Mouse (Mus musculus) myocyte (in vitro differentiated cells): ENCODE results near the gene Dlgap4. TPM values are rescaled to one million over a fixed set of nuclear protein-coding genes. Genes with fewer than 3 reads are reported as not detected.

Experiments used
- H3K27me3 ChIP-seq: one replicate; pipeline ENCODE4 v1.6.1; 2011; ENCODE audit not compliant: control insufficient read depth, insufficient read depth, insufficient read length
- H3K36me3 ChIP-seq: one replicate; pipeline ENCODE4 v1.6.1; 2011; ENCODE audit not compliant: control insufficient read depth, insufficient read depth
- H3K4me2 ChIP-seq: one replicate; pipeline ENCODE4 v1.6.1; 2011; ENCODE audit warnings: low read depth, control low read depth
- H3K4me3 ChIP-seq: one replicate; pipeline ENCODE4 v1.5.1; 2011; ENCODE audit warnings: mild to moderate bottlenecking, control low read depth, moderate library complexity
- H3K79me2 ChIP-seq: one replicate; pipeline ENCODE4 v1.6.1; 2011; ENCODE audit not compliant: control insufficient read depth, insufficient read depth
- H3ac ChIP-seq: one replicate; pipeline ENCODE4 v1.6.1; 2011; ENCODE audit not compliant: control insufficient read depth, insufficient read length
- CEBPB ChIP-seq: IDR thresholded peaks from 2 replicates; pipeline ENCODE4 v1.6.1; 2011; ENCODE audit warnings: mild to moderate bottlenecking, moderate library complexity; ENCODE audit not compliant: poor library complexity, insufficient read depth, severe bottlenecking
- E2F4 ChIP-seq: IDR thresholded peaks from one replicate; pipeline ENCODE4 v1.6.1; 2011; ENCODE audit warnings: mild to moderate bottlenecking, control low read depth, moderate library complexity; ENCODE audit not compliant: insufficient read depth
- MAX ChIP-seq: IDR thresholded peaks from one replicate; pipeline ENCODE4 v1.6.1; 2011; ENCODE audit warnings: low read depth, mild to moderate bottlenecking, control low read depth
- MYOD1 ChIP-seq, 3 experiments: IDR thresholded peaks; one replicate each; pipeline ENCODE4 v1.6.1; 2011; ENCODE audit warnings: control low read depth in 2 of 3, low read depth in 2 of 3, mild to moderate bottlenecking in 2 of 3, moderate library complexity in 1 of 3; ENCODE audit not compliant: insufficient read length in 2 of 3, control insufficient read depth in 1 of 3
- MYOG ChIP-seq, 3 experiments: IDR thresholded peaks; one replicate each; pipeline ENCODE4 v1.6.1; 2011; ENCODE audit warnings: control low read depth in 2 of 3, low read depth in 2 of 3, mild to moderate bottlenecking in 2 of 3; ENCODE audit not compliant: insufficient read length in 2 of 3, control insufficient read depth in 1 of 3, insufficient read depth in 1 of 3
- POLR2A ChIP-seq: IDR thresholded peaks from one replicate; pipeline ENCODE4 v1.6.1; 2011; ENCODE audit warnings: low read depth, mild to moderate bottlenecking, control low read depth, moderate library complexity; ENCODE audit not compliant: insufficient read length
- POLR2AphosphoS2 ChIP-seq: IDR thresholded peaks from one replicate; pipeline ENCODE4 v1.6.1; 2011; ENCODE audit warnings: low read depth, control low read depth; ENCODE audit not compliant: insufficient read length
- REST ChIP-seq: IDR thresholded peaks from one replicate; pipeline ENCODE4 v1.6.1; 2011; ENCODE audit warnings: mild to moderate bottlenecking, control low read depth, moderate library complexity; ENCODE audit not compliant: insufficient read depth, insufficient read length
- SRF ChIP-seq: IDR thresholded peaks from one replicate; pipeline ENCODE4 v1.6.1; 2011; ENCODE audit warnings: low read depth; ENCODE audit not compliant: control insufficient read depth, insufficient read length
- TCF12 ChIP-seq: IDR thresholded peaks from one replicate; pipeline ENCODE4 v1.6.1; 2011; ENCODE audit warnings: mild to moderate bottlenecking, control low read depth; ENCODE audit not compliant: poor library complexity, insufficient read depth, severe bottlenecking
- TCF3 ChIP-seq: IDR thresholded peaks from one replicate; pipeline ENCODE4 v1.6.1; 2011; ENCODE audit warnings: low read depth, control low read depth; ENCODE audit not compliant: insufficient read length
- USF1 ChIP-seq: IDR thresholded peaks from one replicate; pipeline ENCODE4 v1.6.1; 2011; ENCODE audit warnings: low read depth, mild to moderate bottlenecking, control low read depth, moderate library complexity
- polyA plus RNA-seq: library from polyadenylated mRNA; unstranded; fragments of >200 nt; fragmentation: generic; extraction: Trizol; gene quantifications from one replicate; pipeline ENCODE4 v1.2.1, GENCODE M21; 2012; ENCODE audit warnings: missing spikeins

Gene Dlgap4
- polyA plus RNA-seq, 1 experiment, result 176 TPM

DNA sequence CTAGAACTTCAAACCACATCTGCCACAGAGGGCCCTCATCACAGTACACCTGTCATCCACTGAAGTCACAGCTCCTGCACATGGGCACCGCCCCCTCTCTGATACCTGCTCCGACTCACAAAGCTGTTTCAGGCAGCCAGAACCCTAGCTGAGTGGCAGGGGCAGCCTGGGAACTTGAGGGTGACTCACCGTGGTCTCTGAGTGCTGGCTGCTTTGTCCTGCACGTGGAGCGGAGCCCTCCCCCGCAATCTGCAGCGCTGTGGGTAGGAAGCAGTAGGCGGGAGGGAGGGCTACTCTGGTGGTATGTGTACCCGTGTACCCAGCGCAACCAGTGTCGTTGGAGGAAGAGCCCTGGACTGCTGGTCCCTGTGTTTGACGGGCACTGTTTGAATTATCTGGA lies 69.5 kb downstream of the Dlgap4 start:
- Histone ChIP-seq H3K79me2 (no peaks in the 10 kb centered on the region), H3ac (no peak overlapping the region), H3K27me3 (peaks cover 88% of the 10 kb centered on the region), H3K4me2 (no peak overlapping the region), H3K4me3 (no peak overlapping the region), H3K36me3 (no peaks in the 10 kb centered on the region)
- TF ChIP-seq TCF12 (no peak), TCF3 (no peak), MYOG (IDR thresholded peaks at IDR 0.05; ENCODE audit: control insufficient read depth in 1 of 3, insufficient read depth in 1 of 3, insufficient read length in 2 of 3, low read depth in 2 of 3) (no peak), SRF (no peak), MYOD1 (IDR thresholded peaks at IDR 0.05; ENCODE audit: control insufficient read depth in 1 of 3, insufficient read length in 2 of 3, low read depth in 2 of 3) (peak in 2 of 3 experiments; percentile 3 to 20)

DNA sequence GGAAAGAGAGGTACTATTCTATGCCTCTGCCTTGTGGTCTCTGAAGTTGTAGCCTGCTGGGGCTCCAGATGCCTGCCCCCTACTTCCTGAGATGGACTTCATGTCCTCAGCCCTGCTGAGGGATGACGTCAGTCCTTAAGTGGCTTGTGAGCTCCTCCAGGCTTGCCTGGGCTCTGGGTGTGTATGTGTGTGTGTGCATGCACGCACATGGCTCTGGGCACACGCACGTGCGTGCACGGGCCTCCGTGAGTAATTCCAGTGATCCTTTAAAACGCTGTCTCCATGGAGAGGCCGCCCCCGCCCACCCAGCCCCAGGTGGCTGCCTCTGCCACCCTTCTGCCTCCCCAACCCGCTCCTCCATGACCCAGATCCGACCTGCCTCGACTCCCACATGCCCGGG lies 72.5 kb downstream of the Dlgap4 start:
- TF ChIP-seq REST (no peak), POLR2A (no peak), MYOG (IDR thresholded peaks at IDR 0.05; ENCODE audit: control insufficient read depth in 1 of 3, insufficient read depth in 1 of 3, insufficient read length in 2 of 3, low read depth in 2 of 3) (no peak), USF1 (no peak), CEBPB (no peak), SRF (no peak), POLR2AphosphoS2 (no peak), E2F4 (no peak)
- Histone ChIP-seq H3K4me2 (no peak overlapping the region), H3K4me3 (no peak overlapping the region), H3ac (no peak overlapping the region), H3K79me2 (no peaks in the 10 kb centered on the region), H3K36me3 (no peaks in the 10 kb centered on the region), H3K27me3 (peaks cover 89% of the 10 kb centered on the region)

DNA sequence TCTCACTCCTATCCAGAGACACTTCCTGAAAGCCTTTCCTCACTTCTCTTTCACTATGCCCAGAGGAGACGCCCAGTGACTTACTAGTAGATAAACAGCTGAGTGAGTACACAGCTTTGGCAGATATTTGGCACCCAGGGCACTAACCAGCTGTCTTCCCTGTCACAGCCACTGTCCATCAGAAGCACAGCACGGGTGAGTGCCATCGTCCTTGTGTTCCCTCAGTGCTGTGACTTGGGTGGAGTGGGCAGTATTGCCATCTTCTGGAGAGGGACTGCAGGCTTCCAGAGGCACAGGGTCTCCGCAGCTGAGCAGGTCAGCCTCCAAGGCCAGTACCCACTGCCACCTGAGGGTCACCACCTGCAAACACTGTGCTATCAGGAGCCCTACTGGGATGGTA lies 73.2 kb downstream of the Dlgap4 start:
- peaks cover 83% of the 10 kb centered on the region for H3K27me3 ChIP-seq
- H3K36me3 ChIP-seq, result no peaks in the 10 kb centered on the region
- H3K4me2 ChIP-seq, result no peak overlapping the region
- no peak overlapping the region for H3ac ChIP-seq
- no peak overlapping the region for H3K4me3 ChIP-seq
- TF ChIP-seq E2F4 (no peak), CEBPB (no peak), TCF3 (no peak)
- H3K79me2 ChIP-seq, result no peaks in the 10 kb centered on the region

DNA sequence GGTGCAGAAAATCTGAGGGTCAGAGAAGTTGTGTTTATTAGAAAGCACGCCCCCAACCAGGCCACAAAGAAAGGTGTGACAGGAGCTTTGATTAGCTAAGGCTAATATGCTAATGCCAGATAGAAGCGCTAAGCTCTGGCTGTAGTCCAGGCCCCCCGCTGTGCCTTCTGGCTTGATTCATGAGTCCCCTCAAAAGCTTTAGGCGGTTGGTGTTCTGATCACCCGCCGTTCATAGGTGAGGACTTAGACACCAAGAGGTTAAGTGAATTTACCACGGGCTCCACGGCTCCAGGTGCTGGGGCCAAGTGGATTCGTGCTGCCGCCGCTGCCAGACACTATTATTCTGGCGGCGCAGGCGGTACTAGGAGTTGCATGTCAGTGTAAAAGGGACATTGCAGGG lies 75.1 kb downstream of the Dlgap4 start:
- Histone ChIP-seq H3K27me3 (peaks cover 76% of the 10 kb centered on the region), H3K79me2 (no peaks in the 10 kb centered on the region), H3K4me3 (no peak overlapping the region), H3ac (no peak overlapping the region), H3K36me3 (no peaks in the 10 kb centered on the region), H3K4me2 (no peak overlapping the region)
- TF ChIP-seq POLR2A (no peak), MAX (no peak), TCF12 (no peak), REST (no peak), MYOD1 (IDR thresholded peaks at IDR 0.05; ENCODE audit: control insufficient read depth in 1 of 3, insufficient read length in 2 of 3, low read depth in 2 of 3) (no peak), SRF (no peak), E2F4 (no peak), CEBPB (no peak), USF1 (no peak), MYOG (IDR thresholded peaks at IDR 0.05; ENCODE audit: control insufficient read depth in 1 of 3, insufficient read depth in 1 of 3, insufficient read length in 2 of 3, low read depth in 2 of 3) (no peak), POLR2AphosphoS2 (no peak), TCF3 (no peak)

DNA sequence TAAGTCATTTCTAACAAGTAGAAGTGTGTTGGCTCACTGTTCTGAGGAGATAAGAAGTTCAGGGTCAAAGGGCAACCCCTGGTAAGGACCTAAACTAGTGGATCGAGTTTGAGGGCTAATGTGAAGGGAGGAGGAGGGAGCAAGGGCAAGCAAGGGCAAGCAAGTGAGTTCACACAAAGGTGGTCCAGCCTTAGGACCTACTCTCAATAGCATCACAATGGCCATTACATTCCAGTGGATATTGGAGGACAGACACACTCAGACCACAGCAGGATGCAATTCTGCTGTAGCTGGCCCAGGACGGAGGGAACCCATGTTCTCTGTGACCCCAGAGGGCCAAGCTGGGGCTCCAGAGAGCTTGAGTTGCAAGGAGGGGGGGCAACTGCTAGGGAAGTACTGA lies 77.3 kb downstream of the Dlgap4 start:
- TF ChIP-seq REST (no peak), TCF12 (no peak), MYOD1 (IDR thresholded peaks at IDR 0.05; ENCODE audit: control insufficient read depth in 1 of 3, insufficient read length in 2 of 3, low read depth in 2 of 3) (no peak), USF1 (no peak), POLR2A (no peak), MYOG (IDR thresholded peaks at IDR 0.05; ENCODE audit: control insufficient read depth in 1 of 3, insufficient read depth in 1 of 3, insufficient read length in 2 of 3, low read depth in 2 of 3) (no peak), CEBPB (no peak), TCF3 (no peak), SRF (no peak), POLR2AphosphoS2 (no peak), E2F4 (no peak), MAX (no peak)
- no peaks in the 10 kb centered on the region for H3K36me3 ChIP-seq
- H3K4me2 ChIP-seq, result no peak overlapping the region
- no peak overlapping the region for H3ac ChIP-seq
- peaks cover 77% of the 10 kb centered on the region for H3K27me3 ChIP-seq
- H3K79me2 ChIP-seq, result no peaks in the 10 kb centered on the region
- no peak overlapping the region for H3K4me3 ChIP-seq

DNA sequence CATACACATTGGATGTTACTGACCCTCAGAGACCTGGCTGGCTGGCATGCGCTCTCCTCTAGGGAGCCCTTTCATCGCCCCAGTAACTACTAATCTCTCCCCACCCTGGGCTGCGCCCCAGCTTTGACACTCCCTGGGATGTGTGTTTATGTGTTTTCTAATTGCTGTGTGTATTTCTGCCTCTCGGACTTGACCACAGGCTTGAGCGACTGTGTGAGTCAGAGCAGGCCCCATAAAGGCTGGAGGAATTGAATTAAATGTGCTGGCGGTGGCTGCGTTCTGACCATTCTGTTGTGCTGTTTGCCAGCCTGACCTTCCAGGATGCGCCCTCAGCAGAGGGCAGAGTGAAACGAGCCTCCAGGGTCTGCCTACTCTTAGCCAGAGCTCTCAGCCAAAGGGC lies 78.2 kb downstream of the Dlgap4 start:
- no peaks in the 10 kb centered on the region for H3K79me2 ChIP-seq
- H3K27me3 ChIP-seq, result peaks cover 72% of the 10 kb centered on the region
- no peak overlapping the region for H3ac ChIP-seq
- no peaks in the 10 kb centered on the region for H3K36me3 ChIP-seq
- H3K4me2 ChIP-seq, result no peak overlapping the region
- H3K4me3 ChIP-seq, result no peak overlapping the region
- no peak for TF ChIP-seq POLR2AphosphoS2
- TF ChIP-seq MAX, result no peak
- no peak for TF ChIP-seq TCF12
- no peak for TF ChIP-seq MYOD1 (IDR thresholded peaks at IDR 0.05; ENCODE audit: control insufficient read depth in 1 of 3, insufficient read length in 2 of 3, low read depth in 2 of 3)
- no peak for TF ChIP-seq TCF3
- no peak for TF ChIP-seq USF1
- TF ChIP-seq CEBPB, result no peak
- TF ChIP-seq POLR2A, result no peak
- no peak for TF ChIP-seq E2F4
